Mouse (Mus musculus) layer of hippocampus, adult 9-10 months (tissue): ENCODE data around the gene Cpd.

Source experiments
- DNase-seq: peaks from one replicate; pipeline ENCODE4 v3.0.0; 2022; ENCODE audit warnings: low spot score

The Cpd gene

DNA sequence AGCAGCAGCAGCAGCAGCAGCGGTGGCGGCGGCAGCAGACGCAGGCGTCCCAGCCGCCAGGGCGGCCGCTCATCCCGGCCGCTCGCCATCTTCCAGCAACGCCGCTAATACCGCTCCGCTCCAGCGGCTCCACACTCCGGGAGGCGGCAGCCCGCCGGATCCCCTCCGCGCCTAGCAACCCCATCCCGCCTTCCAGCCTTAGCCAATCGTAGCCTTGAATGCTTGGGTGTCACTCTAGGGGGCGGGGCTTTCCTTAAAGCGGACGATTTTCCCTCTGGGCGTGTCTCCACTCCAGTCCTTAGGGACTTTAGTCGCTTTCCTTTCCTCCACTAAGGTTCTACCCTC, at the start of gene Cpd:
Gene Cpd, minus strand, starts transcription at position 141 of the 345 bp plus-strand sequence.
- DNase-seq, result peak; percentile 81

DNA sequence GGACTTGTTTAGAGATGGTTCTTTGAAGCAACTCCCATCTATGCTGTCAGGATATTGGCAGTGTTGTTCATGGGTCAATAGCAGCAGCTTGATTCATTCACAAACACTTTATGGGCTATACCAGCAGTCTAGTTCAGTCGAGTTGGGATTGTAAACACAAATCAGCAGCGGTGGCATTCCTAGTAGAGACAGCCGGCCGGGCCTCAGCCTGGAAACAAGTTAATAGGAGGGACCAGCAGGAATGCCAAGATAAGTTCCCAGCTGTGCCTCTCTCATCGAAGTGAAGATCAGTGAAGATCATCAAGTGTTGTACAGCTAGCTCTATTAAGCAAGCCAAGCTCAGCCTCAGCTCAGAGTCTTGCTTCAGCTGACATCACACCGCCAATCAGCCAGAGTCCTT, 49.5 kb upstream of the Cpd start:
- DNase-seq, result no peak

DNA sequence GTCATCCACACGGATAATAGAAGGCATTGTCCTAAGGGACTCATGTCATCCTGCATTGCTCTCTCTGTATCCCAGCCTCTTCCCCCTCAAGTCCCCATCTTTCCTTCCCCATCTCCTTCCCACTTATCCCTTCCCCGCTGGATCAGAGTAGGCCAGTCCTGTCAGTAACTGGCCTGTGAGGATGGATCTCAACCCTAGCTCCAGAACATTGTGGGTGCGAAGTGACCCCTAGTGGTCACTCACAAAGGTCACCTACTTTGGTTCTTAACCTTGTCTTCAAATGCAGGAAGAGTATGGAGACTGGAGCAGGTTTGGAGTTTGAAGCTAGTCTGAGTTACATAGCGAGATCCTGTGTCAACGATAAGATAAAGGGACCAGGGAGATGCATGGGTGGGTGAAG, 47.4 kb upstream of the Cpd start:
- DNase-seq, result no peak

DNA sequence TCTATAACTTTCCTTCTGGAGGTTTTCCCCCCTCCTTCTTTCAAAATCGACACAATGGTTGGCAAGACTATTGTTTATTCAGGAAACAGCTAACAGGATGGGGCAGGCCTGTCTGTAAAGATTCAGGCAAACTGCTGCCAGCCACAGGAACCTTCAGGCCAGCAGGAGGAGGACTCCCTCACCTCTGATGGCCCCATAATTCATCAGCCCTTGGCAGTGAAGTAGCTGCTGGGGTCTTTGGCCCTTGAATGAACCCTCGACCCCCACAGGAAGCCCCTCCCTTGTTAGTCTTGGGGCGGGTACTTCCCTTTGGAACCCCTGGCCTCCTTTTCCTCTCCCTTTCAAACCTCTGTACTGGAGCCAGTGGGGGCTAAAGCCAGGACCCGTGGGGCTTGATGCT, 46.8 kb upstream of the Cpd start:
- no peak for DNase-seq

DNA sequence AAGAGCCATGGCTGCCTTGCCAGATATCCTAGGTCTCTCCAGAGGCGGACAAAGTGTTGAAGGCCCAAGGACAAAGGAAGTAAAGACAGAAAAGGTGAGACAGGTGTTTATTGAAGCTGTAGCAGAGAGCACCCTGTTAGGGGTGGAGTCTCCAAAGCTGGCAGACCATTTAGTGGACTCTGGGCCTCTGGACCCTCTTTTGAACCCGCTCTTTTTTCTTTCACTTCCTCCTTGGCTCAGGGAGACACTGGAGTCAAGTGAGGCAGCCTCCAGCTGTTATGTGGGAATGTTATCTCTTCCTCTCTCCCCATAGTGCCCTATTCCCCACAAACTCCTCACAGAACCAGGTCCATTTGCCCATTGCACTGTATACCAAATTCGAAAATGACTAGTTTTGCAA, 46.2 kb upstream of the Cpd start:
- DNase-seq, result no peak

DNA sequence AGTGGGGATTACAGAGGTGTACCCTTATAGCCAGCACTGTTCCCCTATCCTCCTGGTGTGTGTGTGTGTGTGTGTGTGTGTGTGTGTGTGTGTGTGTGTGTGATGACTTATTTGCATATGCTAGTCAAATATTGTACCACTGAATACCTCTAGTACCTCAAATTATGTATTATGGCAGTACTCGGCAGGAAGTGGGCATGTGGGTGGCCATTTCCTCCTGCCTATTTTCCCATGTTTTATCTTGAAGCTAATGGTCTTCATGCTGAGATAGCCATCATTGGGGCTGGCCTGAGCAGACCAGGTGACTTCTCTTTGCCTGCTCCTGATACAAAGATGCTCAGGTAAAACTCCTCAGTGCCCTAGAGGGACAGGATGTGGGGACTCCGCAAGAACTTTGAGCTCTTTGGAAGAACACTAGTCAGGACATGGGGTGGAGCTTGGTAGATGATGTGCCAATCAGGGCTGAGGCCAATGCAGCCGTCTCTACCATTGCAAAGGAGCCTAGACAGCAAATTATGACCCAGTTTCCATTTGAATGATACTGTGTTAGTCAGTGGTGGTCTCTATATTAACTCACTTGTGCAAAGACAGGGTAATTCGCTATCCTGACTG, 45.0 kb upstream of the Cpd start:
- DNase-seq, result no peak

DNA sequence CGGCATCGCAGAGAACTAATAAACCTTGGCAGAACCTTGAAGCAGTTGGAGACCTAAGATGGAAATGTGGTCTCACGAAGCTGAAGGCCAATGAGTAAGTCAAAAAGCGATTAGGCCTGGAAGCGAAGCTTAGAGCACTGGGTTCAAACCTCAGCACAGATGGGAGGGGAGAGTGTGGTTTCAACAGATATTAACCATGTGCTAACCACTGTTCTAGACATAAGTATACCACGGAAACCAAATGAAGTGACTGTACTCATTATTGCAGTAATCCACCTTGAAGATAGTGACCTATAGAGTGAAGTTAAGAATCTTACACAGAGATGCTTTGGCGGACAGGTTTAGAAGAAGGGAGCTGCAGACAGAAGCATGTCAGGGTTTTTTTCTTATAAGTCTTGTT, 44.4 kb upstream of the Cpd start:
- DNase-seq, result no peak

DNA sequence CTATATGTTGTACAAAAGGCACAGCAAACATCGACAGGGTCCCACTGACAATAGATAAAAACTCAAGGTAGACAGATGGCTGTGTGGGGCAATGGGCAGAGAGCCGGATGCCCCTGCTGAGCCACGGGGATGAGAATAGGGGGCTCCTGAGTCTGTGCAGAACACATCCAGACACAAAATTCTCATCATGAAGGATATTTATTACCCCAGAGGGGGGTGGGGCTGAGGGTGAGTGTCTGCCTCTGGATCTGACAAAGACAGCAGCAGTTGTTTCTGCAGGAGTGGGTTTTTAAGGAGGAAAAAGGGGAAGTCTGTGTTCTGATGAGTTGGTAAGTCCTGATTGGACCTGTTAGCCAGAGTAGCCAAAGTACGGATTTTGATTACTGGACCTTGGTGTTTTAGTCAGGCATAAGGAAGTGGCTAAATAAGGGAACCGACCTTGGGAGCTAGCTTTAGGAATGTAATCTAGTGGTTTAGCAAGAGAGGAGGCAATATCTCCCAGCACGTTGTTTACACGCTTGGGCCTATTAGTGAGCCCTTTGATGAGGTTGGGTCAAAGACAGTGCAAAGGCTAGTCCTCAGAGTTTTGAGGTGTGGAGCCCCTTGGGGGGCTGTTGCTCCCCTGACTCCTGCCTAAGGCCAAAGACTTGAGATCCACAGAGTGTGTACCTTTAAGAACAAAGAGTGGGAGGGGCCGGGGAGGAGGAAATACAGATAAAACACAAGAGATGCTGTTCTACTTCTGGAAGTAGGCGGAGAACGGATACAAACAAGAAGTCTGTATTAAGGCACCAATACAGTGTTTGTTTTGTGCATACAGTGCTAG, 42.7 kb upstream of the Cpd start:
- DNase-seq, result no peak

DNA sequence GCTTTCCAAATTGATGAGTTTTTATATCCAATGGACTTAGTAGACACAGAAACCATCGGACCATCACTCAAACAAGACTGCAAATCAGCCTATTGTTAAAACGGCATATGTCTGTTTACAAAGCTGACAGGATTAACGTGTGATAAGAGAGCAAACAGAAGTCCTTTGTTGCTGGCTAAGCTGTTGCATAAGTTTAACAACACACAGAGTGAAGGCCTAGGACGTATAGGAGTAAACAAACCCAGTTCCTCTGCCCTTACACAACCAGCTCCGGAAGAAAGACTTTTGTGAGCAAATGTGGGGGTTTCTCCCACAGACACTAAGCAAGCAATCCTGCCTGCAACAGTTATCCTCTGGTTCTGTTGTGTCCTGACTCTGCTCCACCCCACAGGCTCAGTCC, 37.6 kb upstream of the Cpd start:
- no peak for DNase-seq

DNA sequence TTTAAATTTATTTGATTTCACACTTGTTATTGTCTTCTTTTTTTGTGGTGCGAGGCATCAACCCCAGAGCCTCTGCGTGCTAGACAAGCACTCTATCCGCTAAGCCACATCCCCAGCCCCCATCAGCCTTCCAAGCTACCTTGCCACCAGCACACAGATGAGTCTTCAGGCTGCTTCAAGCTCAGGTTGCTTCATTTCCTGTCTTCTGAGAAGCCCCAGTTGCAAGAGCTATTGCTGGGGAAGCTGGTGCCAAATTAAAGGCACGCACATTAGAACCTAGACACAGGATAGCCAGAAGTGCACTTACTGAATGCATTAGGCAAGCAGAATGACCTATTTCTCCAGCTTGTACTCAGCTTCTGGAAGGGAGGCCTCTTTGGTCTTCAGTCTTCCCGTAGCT, 33.0 kb upstream of the Cpd start:
- no peak for DNase-seq

DNA sequence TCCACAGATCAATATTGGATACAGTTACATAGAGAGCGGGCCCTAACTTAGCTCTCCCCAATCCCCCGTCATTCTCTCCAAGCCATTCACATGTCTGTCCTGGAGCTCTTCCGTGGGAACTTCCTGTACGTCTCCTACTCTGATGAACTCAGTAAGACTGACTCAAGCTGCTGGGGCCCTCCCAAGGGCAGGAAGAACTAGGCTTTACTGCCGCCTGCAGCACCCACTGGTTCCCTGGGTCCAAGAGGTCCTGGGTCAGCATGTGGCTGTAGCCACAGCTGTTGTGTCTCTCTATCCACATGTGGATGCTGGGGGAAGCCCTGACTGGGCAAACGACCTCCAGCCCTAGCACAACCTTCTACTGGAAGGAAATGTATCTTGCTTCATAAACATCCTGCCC, 27.9 kb upstream of the Cpd start:
- no peak for DNase-seq

DNA sequence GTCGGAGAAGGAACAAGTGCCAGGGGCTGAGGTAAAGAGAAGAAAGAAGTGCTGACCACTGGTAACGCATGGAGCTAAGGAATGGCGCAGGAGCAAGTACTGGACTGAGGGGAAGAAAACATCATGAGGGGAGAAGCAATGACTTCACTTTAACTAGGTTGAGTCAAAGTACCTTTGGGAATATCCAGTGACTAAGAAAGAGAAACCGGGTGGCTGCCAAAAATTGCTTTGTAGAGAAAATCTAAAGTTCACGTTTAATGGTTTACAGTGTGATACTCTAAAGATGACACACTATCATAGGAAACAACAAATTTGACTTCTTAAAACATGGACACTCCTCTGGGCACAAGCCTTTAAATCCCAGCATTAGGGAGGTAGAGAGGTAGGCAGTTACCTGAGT, 27.0 kb upstream of the Cpd start:
- DNase-seq, result no peak

DNA sequence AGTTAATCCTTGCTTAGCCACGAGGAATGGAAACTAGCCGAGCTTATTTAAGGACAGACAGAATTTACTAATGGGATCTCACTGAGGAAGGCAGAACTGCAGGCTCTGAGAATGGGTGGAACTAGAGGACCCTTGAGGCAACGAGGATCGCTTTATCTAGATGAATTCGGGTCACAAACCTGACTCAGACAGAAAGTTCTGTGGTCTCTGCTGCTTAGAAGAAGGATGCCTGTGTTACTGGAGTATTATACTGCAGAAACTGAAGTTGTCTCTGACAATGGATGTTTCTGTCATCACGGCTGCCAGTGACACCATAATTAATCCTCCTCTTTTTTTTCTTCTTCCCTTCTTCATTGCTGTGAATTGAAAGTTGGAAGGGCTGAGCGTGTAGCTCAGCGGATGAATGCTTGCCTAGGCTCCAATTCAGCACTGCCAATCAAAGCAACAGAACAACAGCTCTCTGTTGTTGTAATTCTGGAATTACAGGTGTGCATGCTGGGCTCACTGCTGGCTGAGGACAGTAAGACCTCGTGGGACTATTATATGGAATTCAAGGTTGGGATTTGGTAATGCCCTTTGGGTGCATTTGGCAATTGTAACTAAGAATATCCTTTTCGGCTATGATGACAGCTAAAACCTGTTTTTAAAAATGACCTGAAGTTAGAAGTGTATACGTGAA, 25.9 kb upstream of the Cpd start:
- no peak for DNase-seq

DNA sequence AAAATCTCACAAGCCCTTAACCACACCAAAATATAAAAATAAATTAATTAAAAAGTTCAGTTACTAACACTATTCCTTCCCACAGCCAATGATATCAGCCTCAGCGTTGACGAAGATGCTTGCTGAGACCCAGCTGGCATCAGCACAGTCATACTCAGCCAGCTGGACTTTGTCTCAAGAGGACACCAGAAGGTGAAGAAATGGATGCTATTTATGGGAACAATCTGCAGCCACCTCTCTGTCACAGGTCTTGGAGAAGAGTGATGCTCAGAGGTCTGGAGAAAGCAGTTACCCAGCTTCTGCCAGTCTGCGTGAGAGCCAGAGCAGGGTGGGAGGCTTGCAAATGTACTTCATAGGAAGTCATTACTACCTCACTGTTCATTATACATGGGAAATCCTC, 14.4 kb upstream of the Cpd start:
- no peak for DNase-seq

DNA sequence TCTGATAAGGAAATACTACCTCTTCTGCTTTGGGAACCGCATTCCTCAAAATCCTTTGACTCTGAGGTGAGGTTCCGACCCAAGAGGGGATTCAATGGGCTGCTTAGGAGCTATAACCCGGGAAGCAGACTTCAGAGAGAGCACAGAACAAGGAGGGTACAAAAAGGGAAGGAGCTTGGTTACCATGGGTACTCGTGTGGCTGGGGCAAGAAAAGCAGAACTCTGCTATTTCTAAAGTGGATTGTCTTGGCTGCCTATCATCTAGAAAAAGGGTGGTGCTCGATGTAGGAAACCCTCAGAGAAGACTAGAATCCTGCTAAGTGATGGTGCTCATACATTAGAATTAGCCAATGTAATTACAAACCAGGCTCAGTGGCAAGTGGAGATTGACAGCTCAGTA, 12.4 kb upstream of the Cpd start:
- no peak for DNase-seq

DNA sequence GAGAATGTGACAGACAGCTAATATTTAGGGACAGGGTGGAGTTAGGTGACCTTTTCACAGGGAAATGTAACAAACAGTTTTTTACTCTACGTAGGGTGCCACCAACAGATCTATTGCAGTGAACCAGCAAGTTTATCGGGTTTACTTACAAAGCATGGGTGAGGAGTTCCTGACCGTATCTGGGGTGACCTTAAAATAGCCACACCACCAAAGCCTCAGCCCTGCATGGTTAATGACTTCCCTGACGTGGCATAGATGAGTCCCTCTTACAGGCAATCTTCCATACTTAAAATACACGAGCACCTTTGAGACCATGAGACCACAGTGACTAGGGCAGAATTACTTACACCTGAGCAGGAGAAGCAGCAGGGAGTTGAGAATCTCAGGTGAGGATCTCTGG, 12.0 kb upstream of the Cpd start:
- DNase-seq, result no peak

DNA sequence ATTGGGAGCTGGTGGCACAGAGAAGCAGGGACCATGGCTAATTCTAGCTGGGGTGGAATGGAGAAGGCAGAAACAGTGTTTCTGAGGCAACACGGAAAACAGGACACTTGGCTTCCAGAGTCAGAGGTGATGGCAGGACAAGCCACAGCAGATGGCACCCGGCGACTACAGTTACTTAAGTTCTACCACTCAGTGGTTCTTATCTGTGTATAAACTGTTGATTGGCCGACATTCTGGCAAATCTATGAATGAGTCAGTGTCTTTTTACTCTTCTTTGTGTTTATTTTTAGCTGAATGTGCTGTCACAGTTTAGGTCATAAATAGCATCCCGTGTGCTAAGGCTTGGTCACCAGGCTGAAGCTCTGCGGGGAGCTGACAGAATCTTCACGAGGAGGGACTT, 10.3 kb upstream of the Cpd start:
- DNase-seq, result no peak

DNA sequence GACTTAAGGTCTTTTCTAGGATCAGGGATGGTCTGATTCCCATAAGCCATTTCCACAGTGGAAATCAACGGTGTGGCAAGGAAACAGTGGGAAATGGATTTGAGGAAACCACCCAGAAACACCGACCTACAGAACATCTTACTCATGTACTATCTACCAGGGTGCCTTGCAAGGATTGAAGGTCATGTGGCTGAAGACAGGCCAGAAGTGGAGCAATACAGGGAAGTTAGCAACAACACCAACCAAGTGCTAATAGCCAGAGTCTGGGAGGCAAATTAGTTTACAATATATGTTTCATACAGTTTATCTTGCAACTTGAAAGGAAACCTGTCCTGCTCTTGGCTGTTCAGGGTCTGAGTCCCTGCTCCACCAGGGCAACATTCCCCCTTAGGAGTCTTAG, 9.8 kb upstream of the Cpd start:
- DNase-seq, result no peak

DNA sequence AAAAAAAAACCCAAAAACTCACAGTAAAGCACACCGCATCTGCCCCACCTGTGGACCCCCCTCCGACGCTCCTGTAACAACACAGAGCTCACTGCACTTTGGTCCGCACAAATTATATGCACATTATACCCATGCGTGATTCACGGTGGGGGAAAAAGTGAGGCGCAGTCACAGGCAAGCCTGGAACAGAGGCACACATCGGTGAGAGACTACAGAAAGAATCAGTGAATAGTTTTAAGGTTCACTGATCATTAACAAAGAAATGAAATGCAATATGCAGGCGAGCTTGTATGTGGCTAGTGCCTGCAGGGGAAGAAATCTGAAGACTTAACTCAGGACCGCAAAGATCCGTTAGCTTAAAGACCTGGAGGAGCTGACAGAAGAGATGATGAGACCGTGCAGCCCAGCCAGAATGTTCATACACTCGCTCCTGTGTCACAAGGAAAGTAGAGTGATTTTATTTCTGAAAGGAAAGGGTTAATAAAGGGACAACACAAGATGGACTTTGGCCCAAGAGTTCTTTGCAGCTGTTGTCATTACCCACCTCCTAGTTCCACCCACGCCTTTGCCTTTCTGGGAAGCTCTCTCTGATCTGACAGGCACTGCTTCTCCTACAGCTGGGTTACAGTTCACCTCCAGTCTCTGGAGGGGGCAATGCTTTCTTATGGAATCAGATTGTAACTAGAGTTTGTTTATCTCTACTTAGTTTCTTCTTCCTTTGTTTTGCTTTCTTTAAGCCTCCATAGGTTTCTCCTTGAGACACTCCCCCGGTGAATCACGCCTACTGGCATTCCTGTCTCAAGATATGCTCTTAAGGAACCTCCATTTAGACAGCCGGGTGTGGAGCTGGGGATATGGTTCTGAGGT, 7.9 kb upstream of the Cpd start:
- no peak for DNase-seq

DNA sequence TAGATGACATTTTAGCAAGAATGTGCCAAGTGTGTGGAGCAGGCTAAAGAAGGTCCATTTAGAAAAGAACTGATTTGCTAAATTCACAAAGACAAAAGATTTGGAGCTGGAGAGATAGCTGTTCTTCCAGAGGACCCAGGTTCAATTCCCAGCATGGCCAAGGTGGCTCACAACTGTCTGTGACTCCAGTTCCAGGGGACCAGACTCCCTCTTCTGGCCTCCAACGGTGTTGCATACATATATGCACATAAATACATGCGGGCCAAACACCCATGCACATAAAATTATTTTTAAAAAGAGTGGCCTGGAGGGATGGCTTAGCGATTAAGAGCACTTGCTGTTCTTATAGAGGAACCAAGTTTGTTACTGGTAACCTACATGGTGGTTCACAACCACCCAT, 4.7 kb upstream of the Cpd start:
- DNase-seq, result no peak

DNA sequence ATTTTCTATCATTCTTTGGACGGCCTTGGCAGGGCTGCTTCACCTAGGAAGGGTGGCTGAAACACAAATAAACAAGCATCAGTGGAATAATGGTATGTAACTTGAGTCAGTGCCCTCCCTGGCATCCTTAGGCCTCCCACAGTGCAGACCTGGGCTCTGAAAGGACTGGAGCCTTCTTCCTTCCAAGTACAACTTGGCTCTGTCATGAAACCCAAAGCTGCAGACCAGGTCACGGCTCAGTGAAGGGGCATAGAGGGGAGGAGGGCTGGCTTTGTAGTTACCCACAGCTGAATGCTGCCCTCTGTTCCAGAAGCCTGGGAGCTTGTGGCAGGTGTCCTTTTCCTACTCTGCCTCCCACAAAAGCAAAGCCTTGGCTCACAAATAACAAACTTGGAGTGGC, 2.8 kb upstream of the Cpd start:
- DNase-seq, result no peak

DNA sequence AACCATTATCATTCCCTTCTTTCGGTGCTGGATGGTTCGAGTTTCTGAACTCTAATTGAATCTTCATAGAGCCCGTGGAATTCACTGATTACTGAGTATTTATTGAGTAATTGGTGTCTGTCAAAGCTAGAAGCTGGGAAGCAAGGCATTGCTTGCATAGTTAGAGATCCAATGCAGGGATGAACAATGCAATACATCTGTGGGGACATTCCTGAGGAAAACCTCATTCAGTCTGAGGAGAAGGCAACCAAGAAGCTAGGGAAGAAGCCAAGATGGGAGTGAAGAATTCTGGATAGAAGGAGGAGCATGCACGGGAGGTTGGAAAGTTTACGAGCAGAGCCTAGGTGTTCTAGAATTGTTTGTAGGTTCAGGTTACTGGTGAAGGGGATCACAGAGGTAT, 1.3 kb upstream of the Cpd start:
- no peak for DNase-seq

DNA sequence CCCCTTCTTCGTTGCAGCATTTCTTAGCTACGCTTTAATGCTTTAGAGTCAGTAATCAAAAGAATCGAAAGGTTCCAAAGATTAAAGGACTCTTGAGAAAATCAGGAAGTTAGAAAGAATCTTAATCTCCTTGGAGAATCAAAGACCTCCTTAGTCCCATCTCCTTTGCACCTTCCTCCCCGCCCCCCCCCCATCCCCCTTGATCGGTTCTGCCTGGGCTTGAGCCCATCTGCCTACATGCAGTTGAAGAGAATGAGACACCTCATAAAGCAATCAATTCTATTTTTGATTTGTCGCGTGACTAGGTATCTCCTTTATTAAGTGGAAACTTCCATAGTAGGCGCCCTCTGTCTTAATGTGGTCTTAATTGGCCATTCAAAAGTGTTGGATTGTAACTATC, 536 bp upstream of the Cpd start:
- DNase-seq, result no peak
